Mouse (Mus musculus): ENCODE measurements at regions not wholly inside any gene's neighbourhood (a gene's known extent, or its start where the extent isn't known, plus 50 kb on each side); places are given as distances from the start of the nearest gene placed in this dataset.

DNA sequence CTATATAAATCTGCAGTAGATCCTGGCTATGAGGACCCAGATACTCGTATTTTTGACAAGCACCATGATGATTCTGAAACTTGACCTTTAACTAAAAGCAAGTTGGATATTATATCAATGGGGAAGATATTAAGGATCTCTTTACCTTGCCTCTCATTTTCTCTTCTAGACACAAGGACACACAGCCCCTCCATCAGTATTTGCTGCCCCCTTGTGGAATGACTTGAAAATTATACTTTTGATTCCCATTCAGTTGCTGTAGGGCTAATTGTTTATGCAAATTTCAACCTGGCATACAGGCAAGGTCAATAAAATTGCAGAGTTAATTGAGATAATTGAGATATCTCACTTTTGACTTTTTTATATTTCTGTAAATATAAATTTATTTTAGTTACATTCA is 375.5 kb downstream of the Nap1l3 start:
- peak; percentile 0 for DNase-seq
